Mouse (Mus musculus) kidney, adult 2 months (tissue): Measurements from ENCODE around the gene Lekr1. TPM values are rescaled to one million over a fixed set of nuclear protein-coding genes. Genes with fewer than 3 reads are reported as not detected.
"Not testable (repeated sequence)": the region's sequence is repeated elsewhere in the genome, so short reads cannot be mapped to it uniquely, and the experiment has no call there.

Experiments used
- DNase-seq: peaks from one replicate; pipeline ENCODE4 v3.0.0; 2021
- H3K27ac ChIP-seq: fragments of 200-500 bp; 2 replicates; pipeline ENCODE4 v1.5.1; 2012; ENCODE audit warnings: low read depth, low read length, control low read depth, inconsistent platforms; ENCODE audit not compliant: insufficient read depth
- H3K27me3 ChIP-seq: fragments of 200-500 bp; replicated peaks from 2 replicates; pipeline ENCODE4 v1.6.1; 2012; ENCODE audit warnings: mild to moderate bottlenecking, moderate library complexity, low read length, inconsistent platforms; ENCODE audit not compliant: control insufficient read depth, insufficient read depth
- H3K36me3 ChIP-seq: fragments of 200-500 bp; 2 replicates; pipeline ENCODE4 v1.6.1; 2012; ENCODE audit warnings: mild to moderate bottlenecking, moderate library complexity, low read length, inconsistent platforms; ENCODE audit not compliant: control insufficient read depth, insufficient read depth
- H3K4me1 ChIP-seq: fragments of 200-500 bp; 2 replicates; pipeline ENCODE4 v1.6.1; 2011; ENCODE audit warnings: low read length; ENCODE audit not compliant: control insufficient read depth, insufficient read depth
- H3K4me3 ChIP-seq: fragments of 200-500 bp; 2 replicates; pipeline ENCODE4 v1.5.1; 2011; ENCODE audit warnings: mild to moderate bottlenecking, low read depth, low read length, control low read depth; ENCODE audit not compliant: insufficient read depth
- CTCF ChIP-seq: fragments of 200-500 bp; conservative IDR thresholded peaks from 2 replicates; pipeline ENCODE4 v1.5.1; 2011; ENCODE audit warnings: low read depth, mild to moderate bottlenecking, control low read depth, low read length, moderate library complexity, mixed read lengths; ENCODE audit not compliant: insufficient read depth, insufficient read length
- POLR2A ChIP-seq: fragments of 200-500 bp; IDR thresholded peaks from one replicate; pipeline ENCODE4 v1.6.1; 2011; ENCODE audit warnings: low read depth, low read length, control low read depth
- WGBS: fragments of 180-500 bp; shearing (Covaris S2); methylation state at CpG from one replicate; pipeline ENCODE4 v1.1.7; 2018; 5-methylcytosine and 5-hydroxymethylcytosine counted together
- polyA plus RNA-seq: library from polyadenylated mRNA; depleted of rRNA; stranded (reverse); fragments of >200 nt; gene quantifications from 2 replicates; pipeline ENCODE4 v1.2.3, GENCODE M21; 2012

Gene Lekr1
- polyA plus RNA-seq, 1 experiment: 1.7 TPM

- Histone ChIP-seq H3K4me1 (peaks cover 11% of the 10 kb centered on the region; the same call in 1 of the 2 replicates), H3K27me3 (no peaks in the 10 kb centered on the region), H3K36me3 (no peaks in the 10 kb centered on the region), H3K27ac (no peak overlapping the region), H3K4me3 (no peak overlapping the region)
- DNase-seq: no peak
- WGBS: 89% methylated on average over 6 of the region's 6 CpGs
- TF ChIP-seq POLR2A (no peak), CTCF (no peak)
Measured at GRCm38 (mm10) chr3:65767202-65767862, 101.3 kb downstream of the Lekr1 start.

GRCm38 (mm10) chr3:65769666-65770065, 103.6 kb downstream of the Lekr1 start:
- DNase-seq, H3K27ac ChIP-seq, H3K4me1 ChIP-seq, H3K36me3 ChIP-seq, H3K4me3 ChIP-seq, H3K27me3 ChIP-seq: not testable (repeated sequence)
- 97% methylated on average over 6 of the region's 7 CpGs for WGBS

GRCm38 (mm10) chr3:65773910-65774309, 107.9 kb downstream of the Lekr1 start:
- H3K4me3 ChIP-seq: no peak overlapping the region
- H3K27ac ChIP-seq: no peak overlapping the region
- H3K27me3 ChIP-seq: no peaks in the 10 kb centered on the region
- no peak for TF ChIP-seq POLR2A
- TF ChIP-seq CTCF: no peak
- DNase-seq: no peak
- H3K4me1 ChIP-seq: no peaks in the 10 kb centered on the region
- WGBS: 78% methylated on average over 1 of the region's 1 CpGs
- no peaks in the 10 kb centered on the region for H3K36me3 ChIP-seq

- no peak for TF ChIP-seq POLR2A
- no peak for TF ChIP-seq CTCF
- no peaks in the 10 kb centered on the region for H3K4me1 ChIP-seq
- no peak for DNase-seq
- no peaks in the 10 kb centered on the region for H3K36me3 ChIP-seq
- H3K27ac ChIP-seq: no peak overlapping the region
- H3K4me3 ChIP-seq: no peak overlapping the region
- 83% methylated on average over 5 of the region's 5 CpGs for WGBS
- no peaks in the 10 kb centered on the region for H3K27me3 ChIP-seq
Measured at GRCm38 (mm10) chr3:65775096-65775495, 109.1 kb downstream of the Lekr1 start.

GRCm38 (mm10) chr3:65782246-65782645, 116.2 kb downstream of the Lekr1 start:
- Histone ChIP-seq H3K4me1 (no peaks in the 10 kb centered on the region), H3K27me3 (no peaks in the 10 kb centered on the region), H3K4me3 (no peak overlapping the region), H3K36me3 (no peaks in the 10 kb centered on the region), H3K27ac (no peak overlapping the region)
- WGBS: 72% methylated on average over 5 of the region's 5 CpGs
- no peak for DNase-seq
- TF ChIP-seq CTCF (no peak; the same call in 1 of the 2 replicates), POLR2A (no peak)

- peak; percentile 84 for DNase-seq
- Histone ChIP-seq H3K4me3 (no peak overlapping the region), H3K27me3 (no peaks in the 10 kb centered on the region), H3K36me3 (no peaks in the 10 kb centered on the region), H3K4me1 (peaks cover 11% of the 10 kb centered on the region; the same call in 1 of the 2 replicates), H3K27ac (peak overlapping the region; percentile 76)
- 18% methylated on average over 3 of the region's 3 CpGs for WGBS
- TF ChIP-seq CTCF (no peak), POLR2A (no peak)
Measured at GRCm38 (mm10) chr3:65790076-65790685, 124.2 kb downstream of the Lekr1 start.

- no peak overlapping the region for H3K4me3 ChIP-seq
- WGBS: 80% methylated on average over 4 of the region's 4 CpGs
- TF ChIP-seq POLR2A: no peak
- TF ChIP-seq CTCF: no peak
- H3K27me3 ChIP-seq: no peaks in the 10 kb centered on the region
- DNase-seq: no peak
- H3K27ac ChIP-seq: no peak overlapping the region; the same call in 1 of the 2 replicates
- H3K36me3 ChIP-seq: no peaks in the 10 kb centered on the region
- peaks cover 11% of the 10 kb centered on the region; the same call in 1 of the 2 replicates for H3K4me1 ChIP-seq
Measured at GRCm38 (mm10) chr3:65793561-65793960, 127.5 kb downstream of the Lekr1 start.
